Mouse (Mus musculus) stomach, embryonic 14.5 days (tissue): ENCODE data around the gene Prickle4. TPM values are rescaled to one million over a fixed set of nuclear protein-coding genes. Genes with fewer than 3 reads are reported as not detected.

ENCODE experiments used
- ATAC-seq: fragments of 200-750 bp; cut with Nextera tagmentation; 2 replicates; pipeline ENCODE4 v1.8.0; 2017; ENCODE audit warnings: low read depth, moderate TSS enrichment; ENCODE audit not compliant: insufficient number of reproducible peaks, insufficient read depth, low FRiP score
- H3K27ac ChIP-seq: fragments of 300-500 bp; sonication (generic); 2 replicates; pipeline ENCODE4 v1.5.1; 2014; ENCODE audit warnings: mild to moderate bottlenecking, low read length, moderate library complexity, mixed read lengths
- H3K27me3 ChIP-seq: fragments of 300-500 bp; sonication (generic); 2 replicates; pipeline ENCODE4 v1.6.1; 2014; ENCODE audit warnings: low read length, control low read depth, mixed read lengths; ENCODE audit not compliant: control insufficient read depth, insufficient read depth
- H3K36me3 ChIP-seq: fragments of 300-500 bp; sonication (generic); 2 replicates; pipeline ENCODE4 v1.6.1; 2014; ENCODE audit warnings: mild to moderate bottlenecking, control low read depth, low read length, moderate library complexity, mixed read lengths; ENCODE audit not compliant: control insufficient read depth, insufficient read depth
- H3K4me1 ChIP-seq: fragments of 300-500 bp; sonication (generic); 2 replicates; pipeline ENCODE4 v1.6.1; 2014; ENCODE audit warnings: low read length, control low read depth, mixed read lengths; ENCODE audit not compliant: control insufficient read depth, insufficient read depth
- H3K4me2 ChIP-seq: fragments of 300-500 bp; sonication (generic); replicated peaks from 2 replicates; pipeline ENCODE4 v1.6.1; 2014; ENCODE audit warnings: low read depth, low read length, control low read depth
- H3K4me3 ChIP-seq: fragments of 300-500 bp; sonication (generic); 2 replicates; pipeline ENCODE4 v1.5.1; 2014; ENCODE audit warnings: low read depth, low read length, control low read depth
- H3K9ac ChIP-seq: fragments of 300-500 bp; sonication (generic); replicated peaks from 2 replicates; pipeline ENCODE4 v1.6.1; 2014; ENCODE audit warnings: low read depth, mild to moderate bottlenecking, control low read depth, low read length, moderate library complexity, mixed read lengths
- H3K9me3 ChIP-seq: fragments of 300-500 bp; sonication (generic); 2 replicates; pipeline ENCODE4 v1.6.1; 2016; ENCODE audit warnings: low read depth, low read length, control low read depth; ENCODE audit not compliant: control insufficient read depth
- WGBS: fragments of 180-500 bp; shearing (Covaris S2); extraction: QIAGEN DNeasy Blood & Tissue Kit; methylation state at CpG from one replicate; pipeline ENCODE4 v1.1.7; 2014; 5-methylcytosine and 5-hydroxymethylcytosine counted together
- polyA plus RNA-seq: library from polyadenylated mRNA; unstranded; fragments of >200 nt; fragmentation: Nextera tagmentation; extraction: Ambion mirVana; gene quantifications from 2 replicates; pipeline ENCODE4 v1.2.1, GENCODE M21; 2014

The Prickle4 gene
- polyA plus RNA-seq, 1 experiment from 2014 or later, result 2.0 TPM

GRCm38 (mm10) chr17:47710036-47710435 is 15.5 kb upstream of the Prickle4 start:
- H3K9ac ChIP-seq, result no peak overlapping the region
- WGBS, result 60% methylated on average over 3 of the region's 3 CpGs
- H3K27me3 ChIP-seq, result no peaks in the 10 kb centered on the region
- ATAC-seq, result no peak
- no peaks in the 10 kb centered on the region for H3K36me3 ChIP-seq
- H3K4me2 ChIP-seq, result no peak overlapping the region
- H3K27ac ChIP-seq, result no peak overlapping the region
- no peaks in the 10 kb centered on the region for H3K9me3 ChIP-seq
- H3K4me1 ChIP-seq, result peaks cover 8% of the 10 kb centered on the region; the same call in 1 of the 2 replicates
- no peak overlapping the region for H3K4me3 ChIP-seq

GRCm38 (mm10) chr17:47708972-47709371 is 14.4 kb upstream of the Prickle4 start:
- Histone ChIP-seq H3K9ac (no peak overlapping the region), H3K9me3 (no peaks in the 10 kb centered on the region), H3K36me3 (no peaks in the 10 kb centered on the region), H3K4me1 (peaks cover 8% of the 10 kb centered on the region; the same call in 1 of the 2 replicates), H3K27ac (0 out of 2 replicates have a peak overlapping the region, but pooled peaks have one; percentile 15), H3K4me2 (no peak overlapping the region), H3K4me3 (no peak overlapping the region), H3K27me3 (no peaks in the 10 kb centered on the region)
- WGBS, result 57% methylated on average over 4 of the region's 4 CpGs
- 0 out of 2 replicates have a peak, but pooled peaks have one; percentile 43 for ATAC-seq

GRCm38 (mm10) chr17:47707961-47708360 is 13.4 kb upstream of the Prickle4 start:
- no peak for ATAC-seq
- no peak overlapping the region for H3K27ac ChIP-seq
- no peaks in the 10 kb centered on the region for H3K9me3 ChIP-seq
- peaks cover 8% of the 10 kb centered on the region; the same call in 1 of the 2 replicates for H3K4me1 ChIP-seq
- H3K36me3 ChIP-seq, result no peaks in the 10 kb centered on the region
- H3K27me3 ChIP-seq, result no peaks in the 10 kb centered on the region
- H3K9ac ChIP-seq, result no peak overlapping the region
- H3K4me3 ChIP-seq, result no peak overlapping the region
- WGBS, result 77% methylated on average over 3 of the region's 3 CpGs
- H3K4me2 ChIP-seq, result no peak overlapping the region

- Histone ChIP-seq H3K36me3 (no peaks in the 10 kb centered on the region; the same call in 1 of the 2 replicates), H3K9me3 (no peaks in the 10 kb centered on the region), H3K9ac (no peak overlapping the region), H3K27me3 (no peaks in the 10 kb centered on the region), H3K27ac (no peak overlapping the region), H3K4me1 (peaks cover 8% of the 10 kb centered on the region; the same call in 1 of the 2 replicates), H3K4me3 (no peak overlapping the region), H3K4me2 (no peak overlapping the region)
- ATAC-seq, result no peak
- WGBS, result 50% methylated on average over 1 of the region's 1 CpGs
These were observed 11.7 kb upstream of the Prickle4 start for GRCm38 (mm10) chr17:47706196-47706595.

- Histone ChIP-seq H3K9me3 (no peaks in the 10 kb centered on the region), H3K4me2 (no peak overlapping the region), H3K4me1 (peaks cover 8% of the 10 kb centered on the region; the same call in 1 of the 2 replicates), H3K4me3 (no peak overlapping the region), H3K27me3 (no peaks in the 10 kb centered on the region), H3K27ac (no peak overlapping the region), H3K36me3 (peaks cover 3% of the 10 kb centered on the region; the same call in 1 of the 2 replicates), H3K9ac (no peak overlapping the region)
- WGBS, result 80% methylated on average over 4 of the region's 4 CpGs
- ATAC-seq, result no peak
These were observed 10.2 kb upstream of the Prickle4 start for GRCm38 (mm10) chr17:47704692-47705091.

- Histone ChIP-seq H3K4me2 (no peak overlapping the region), H3K9me3 (no peaks in the 10 kb centered on the region), H3K4me1 (peaks cover 5% of the 10 kb centered on the region; the same call in 1 of the 2 replicates), H3K4me3 (no peak overlapping the region), H3K27me3 (no peaks in the 10 kb centered on the region), H3K36me3 (peaks cover 3% of the 10 kb centered on the region; the same call in 1 of the 2 replicates), H3K9ac (no peak overlapping the region), H3K27ac (no peak overlapping the region)
- 39% methylated on average over 20 of the region's 20 CpGs for WGBS
- ATAC-seq, result no peak
These were observed 9.0 kb upstream of the Prickle4 start for GRCm38 (mm10) chr17:47703556-47703955.

- Histone ChIP-seq H3K9me3 (no peaks in the 10 kb centered on the region), H3K4me3 (no peak overlapping the region), H3K4me1 (peaks cover 5% of the 10 kb centered on the region; the same call in 1 of the 2 replicates), H3K27me3 (no peaks in the 10 kb centered on the region), H3K36me3 (peaks cover 3% of the 10 kb centered on the region; the same call in 1 of the 2 replicates), H3K9ac (no peak overlapping the region), H3K27ac (no peak overlapping the region), H3K4me2 (no peak overlapping the region)
- ATAC-seq, result peak; percentile 5; the same call in 1 of the 2 replicates
- 40% methylated on average over 28 of the region's 28 CpGs for WGBS
These were observed 8.2 kb upstream of the Prickle4 start for GRCm38 (mm10) chr17:47702548-47703345.

- 73% methylated on average over 9 of the region's 9 CpGs for WGBS
- H3K9me3 ChIP-seq, result no peaks in the 10 kb centered on the region
- peaks cover 3% of the 10 kb centered on the region; the same call in 1 of the 2 replicates for H3K36me3 ChIP-seq
- H3K4me2 ChIP-seq, result no peak overlapping the region
- ATAC-seq, result no peak
- peaks cover 4% of the 10 kb centered on the region; the same call in 1 of the 2 replicates for H3K4me1 ChIP-seq
- no peak overlapping the region for H3K9ac ChIP-seq
- H3K4me3 ChIP-seq, result no peak overlapping the region
- no peak overlapping the region for H3K27ac ChIP-seq
- no peaks in the 10 kb centered on the region for H3K27me3 ChIP-seq
These were observed 7.3 kb upstream of the Prickle4 start for GRCm38 (mm10) chr17:47701793-47702192.
